13 mouse cellular contexts compared by ENCODE assay signal in genomic region chr17:85256930-85257329, GRCm38 (mm10).
DNase-seq lines count a peak whose midpoint lies in the region; ATAC-seq and TF ChIP-seq lines count a peak whose summit lies in the region.
"Had no signal": no experiment of that assay in that cellular context is flagged by ENCODE, and none has a peak within 500 bp of the region (broad histone marks: within the 10 kb centered on the region; RNA-seq: fewer than 3 reads in every experiment).

No protein-coding gene starts in this region.

- H3K27ac ChIP-seq in ES-E14 (ENCODE audit: insufficient read depth, low read depth, low read length, poor library complexity, severe bottlenecking), result no peak overlapping the region
- H3K27ac ChIP-seq in embryonic facial prominence, embryonic 10.5 days (replicated peaks), result peak overlapping the region; percentile 54
- peak overlapping the region; percentile 56 for H3K27ac ChIP-seq in hindbrain, embryonic 13.5 days
- H3K27ac ChIP-seq in midbrain, embryonic 11.5 days (ENCODE audit: low read depth, low read length), result no peak overlapping the region
- H3K27ac ChIP-seq in intestine, embryonic 15.5 days, result no peak overlapping the region
- H3K27ac ChIP-seq: liver, embryonic 15.5 days had no signal

- peaks cover 2 to 6% of the 10 kb centered on the region in 2 experiments; a peak in 2 of 4 replicates for H3K4me1 ChIP-seq in ES-E14 (ENCODE audit: control insufficient read depth in 2 of 2, insufficient read depth in 2 of 2, low read length in 2 of 2, poor library complexity in 1 of 2)
- peaks cover 19% of the 10 kb centered on the region for H3K4me1 ChIP-seq in embryonic facial prominence, embryonic 10.5 days
- peaks cover 38% of the 10 kb centered on the region for H3K4me1 ChIP-seq in hindbrain, embryonic 13.5 days (replicated peaks)
- peaks cover 6% of the 10 kb centered on the region for H3K4me1 ChIP-seq in midbrain, embryonic 11.5 days (ENCODE audit: control insufficient read depth, insufficient read depth, low read length)
- H3K4me1 ChIP-seq in intestine, embryonic 15.5 days (replicated peaks), result no peaks in the 10 kb centered on the region
- H3K4me1 ChIP-seq: liver, embryonic 15.5 days had no signal

- peak overlapping the region; percentile 31 for H3K4me2 ChIP-seq in hindbrain, embryonic 13.5 days
- peak overlapping the region; percentile 26 for H3K4me2 ChIP-seq in midbrain, embryonic 11.5 days
- no peak overlapping the region for H3K4me2 ChIP-seq in intestine, embryonic 15.5 days (replicated peaks)
- H3K4me2 ChIP-seq: liver, embryonic 15.5 days had no signal

- peaks cover 16% of the 10 kb centered on the region; the same call in 1 of the 2 replicates for H3K27me3 ChIP-seq in embryonic facial prominence, embryonic 10.5 days (replicated peaks; ENCODE audit: low read depth, poor library complexity, severe bottlenecking)
- no peaks in the 10 kb centered on the region for H3K27me3 ChIP-seq in hindbrain, embryonic 13.5 days
- no peaks in the 10 kb centered on the region; the same call in 1 of the 2 replicates for H3K27me3 ChIP-seq in midbrain, embryonic 11.5 days (ENCODE audit: control insufficient read depth, insufficient read depth, low read length)
- no peaks in the 10 kb centered on the region for H3K27me3 ChIP-seq in intestine, embryonic 15.5 days (replicated peaks)
- H3K27me3 ChIP-seq: liver, embryonic 15.5 days had no signal

- no peak overlapping the region for H3K4me3 ChIP-seq in ES-E14 (ENCODE audit: insufficient read depth in 1 of 2, low read depth in 1 of 2, low read length in 2 of 2, poor library complexity in 1 of 2, severe bottlenecking in 1 of 2)
- peak overlapping the region; percentile 35; the same call in 1 of the 2 replicates for H3K4me3 ChIP-seq in embryonic facial prominence, embryonic 10.5 days
- H3K4me3 ChIP-seq in hindbrain, embryonic 13.5 days, result no peak overlapping the region
- H3K4me3 ChIP-seq in midbrain, embryonic 11.5 days (ENCODE audit: low read depth, low read length), result no peak overlapping the region
- no peak overlapping the region for H3K4me3 ChIP-seq in intestine, embryonic 15.5 days (replicated peaks)
- H3K4me3 ChIP-seq: liver, embryonic 15.5 days; myocyte had no signal

- WGBS in embryonic facial prominence, embryonic 10.5 days, result 7% methylated on average over 9 of the region's 9 CpGs
- WGBS in hindbrain, embryonic 13.5 days, result 3% methylated on average over 9 of the region's 9 CpGs
- 2% methylated on average over 9 of the region's 9 CpGs for WGBS in midbrain, embryonic 11.5 days
- WGBS in intestine, embryonic 15.5 days, result 39% methylated on average over 9 of the region's 9 CpGs

- DNase-seq in ES-E14 (ENCODE audit: low read depth, low spot score), result peak; percentile 52
- peak; percentile 34 for DNase-seq in embryonic facial prominence, embryonic 10.5 days (ENCODE audit: low spot score)
- peak; percentile 91 for DNase-seq in midbrain, embryonic 11.5 days (ENCODE audit: low spot score, missing footprints)
- no peak for DNase-seq in layer of hippocampus, adult 9-11 months
- DNase-seq in cerebellum, adult 8-10 months, result no peak
- DNase-seq in adrenal gland, postnatal 36 days, result no peak
- DNase-seq: kidney, postnatal 4 days; spleen, adult 18-20 months had no signal

- no peaks in the 10 kb centered on the region for H3K36me3 ChIP-seq in ES-E14 (ENCODE audit: control insufficient read depth, insufficient read depth, low read length, poor library complexity, severe bottlenecking)
- no peaks in the 10 kb centered on the region for H3K36me3 ChIP-seq in embryonic facial prominence, embryonic 10.5 days (replicated peaks)
- H3K36me3 ChIP-seq in hindbrain, embryonic 13.5 days, result no peaks in the 10 kb centered on the region
- H3K36me3 ChIP-seq in midbrain, embryonic 11.5 days (ENCODE audit: control insufficient read depth, insufficient read depth, low read length), result no peaks in the 10 kb centered on the region
- H3K36me3 ChIP-seq in intestine, embryonic 15.5 days, result no peaks in the 10 kb centered on the region
- H3K36me3 ChIP-seq: G1E; liver, embryonic 15.5 days had no signal

- in situ Hi-C loops in ES-E14 (cut with MboI; ENCODE audit: low sequenced_read_pairs in 2 of 2, unreplicated experiment in 2 of 2), result no loop called here

- no peaks in the 10 kb centered on the region for H3K9me3 ChIP-seq in ES-E14 (ENCODE audit: control insufficient read depth, insufficient read depth, low read depth, low read length)
- no peaks in the 10 kb centered on the region for H3K9me3 ChIP-seq in embryonic facial prominence, embryonic 10.5 days
- no peaks in the 10 kb centered on the region for H3K9me3 ChIP-seq in hindbrain, embryonic 13.5 days
- no peaks in the 10 kb centered on the region for H3K9me3 ChIP-seq in midbrain, embryonic 11.5 days (ENCODE audit: control insufficient read depth, low read length)
- no peaks in the 10 kb centered on the region for H3K9me3 ChIP-seq in intestine, embryonic 15.5 days
- H3K9me3 ChIP-seq: G1E; liver, embryonic 15.5 days had no signal

- no peak overlapping the region for H3K9ac ChIP-seq in ES-E14 (ENCODE audit: insufficient read depth, low read depth, low read length, poor library complexity, severe bottlenecking)
- no peak overlapping the region for H3K9ac ChIP-seq in hindbrain, embryonic 13.5 days
- H3K9ac ChIP-seq in midbrain, embryonic 11.5 days (ENCODE audit: low read length), result peak overlapping the region; percentile 14; the same call in 1 of the 2 replicates
- H3K9ac ChIP-seq in intestine, embryonic 15.5 days, result no peak overlapping the region
- H3K9ac ChIP-seq: liver, embryonic 15.5 days had no signal

- ATAC-seq in hindbrain, embryonic 13.5 days (ENCODE audit: low FRiP score), result peak; percentile 50; the same call in 1 of the 2 replicates
- peak; percentile 34; the same call in 1 of the 2 replicates for ATAC-seq in midbrain, embryonic 11.5 days (ENCODE audit: low FRiP score)
- ATAC-seq in intestine, embryonic 15.5 days, result no peak

TF ChIP-seq in ES-E14, 5 proteins besides CTCF, POLR2A, EP300 and RAD21:
- TF ChIP-seq MAFK (IDR thresholded peaks at IDR 0.05; ENCODE audit: insufficient read depth, low read depth, low read length) (no peak; the same call in 1 of the 2 replicates), ZC3H11A (IDR thresholded peaks at IDR 0.05; ENCODE audit: borderline replicate concordance, low read depth, low read length) (no peak), ZNF384 (IDR thresholded peaks at IDR 0.05; ENCODE audit: low read depth, low read length) (no peak), CHD2 (IDR thresholded peaks at IDR 0.05; ENCODE audit: low read depth, low read length) (no peak), HCFC1 (IDR thresholded peaks at IDR 0.05; ENCODE audit: borderline replicate concordance, insufficient read depth, low read length) (no peak)
TF ChIP-seq in ES-E14: peak in this region for 0.

Comparison
In these comparisons a context has a peak if more than half of its experiments do, and no peak if none do; other contexts are left out.
1. DNase-seq: peak in ES-E14 (single experiment), embryonic facial prominence, embryonic 10.5 days (single experiment) and midbrain, embryonic 11.5 days (single experiment); none in layer of hippocampus, adult 9-11 months (single experiment), cerebellum, adult 8-10 months (single experiment) and adrenal gland, postnatal 36 days (0 of 2).
2. H3K27ac ChIP-seq: peak in embryonic facial prominence, embryonic 10.5 days (single experiment) and hindbrain, embryonic 13.5 days (single experiment); none in ES-E14 (single experiment), midbrain, embryonic 11.5 days (single experiment) and intestine, embryonic 15.5 days (single experiment).